Mouse (Mus musculus): ENCODE measurements around the gene Pard3.

Gene Pard3

DNA sequence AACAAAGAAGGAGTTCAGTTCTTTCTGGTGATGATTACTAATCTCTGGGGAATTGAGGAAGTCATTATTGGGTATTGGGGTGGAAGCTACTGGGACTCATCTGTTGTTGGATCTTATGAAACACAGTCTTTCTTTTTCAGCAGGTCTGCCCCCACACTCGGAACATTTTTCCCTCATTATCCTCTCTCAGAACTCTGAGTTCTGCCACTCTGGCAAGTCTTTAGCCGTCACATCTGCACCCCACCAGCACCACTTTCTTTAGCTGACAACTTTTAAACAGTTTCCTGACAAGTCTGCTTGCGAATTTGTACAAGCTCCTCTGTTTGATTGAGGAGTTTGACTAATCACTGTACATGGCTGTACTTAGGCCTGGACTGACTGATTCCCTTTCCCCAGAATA, 118.4 kb downstream of the Pard3 start:
- DNase-seq (ENCODE audit: low read depth), result no peak

DNA sequence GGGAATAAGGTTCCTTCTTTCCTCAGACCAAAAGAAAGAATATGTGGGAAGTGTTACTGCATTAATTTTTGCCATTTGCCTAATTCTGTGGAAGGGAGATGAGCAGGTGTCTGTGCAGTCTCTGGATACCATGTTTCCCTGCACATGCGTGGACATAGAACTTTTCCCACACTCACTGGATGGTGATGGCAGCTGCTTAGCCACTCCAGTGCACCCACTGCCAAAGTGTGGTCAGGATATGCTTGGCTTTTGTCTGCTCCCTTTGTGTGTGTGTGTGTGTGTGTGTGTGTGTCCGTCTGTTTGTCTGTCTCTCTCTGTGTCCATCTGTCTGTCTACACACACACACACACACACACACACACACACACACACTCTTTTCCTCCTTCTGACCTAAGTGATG, 119.8 kb downstream of the Pard3 start:
- DNase-seq (ENCODE audit: low read depth), result no peak

DNA sequence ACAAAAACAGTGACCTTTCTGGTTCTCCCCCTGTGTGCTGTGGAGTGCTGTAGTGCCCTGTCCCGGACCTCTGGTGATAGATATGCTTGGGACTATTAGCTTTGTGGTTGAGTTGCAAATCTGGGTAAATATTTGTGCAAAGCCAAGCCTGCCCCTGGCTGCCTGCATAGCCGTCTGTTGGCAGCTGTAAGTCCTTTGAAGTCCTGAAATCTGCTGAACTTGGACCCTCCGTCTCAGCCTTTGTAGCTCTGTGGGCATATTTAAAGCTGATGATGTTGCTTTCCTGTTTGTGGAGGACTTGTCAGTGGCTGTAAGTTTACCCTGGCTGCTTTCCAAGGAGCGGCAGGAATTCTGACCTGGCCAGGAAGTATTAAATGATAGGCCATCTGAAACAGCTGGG, 120.3 kb downstream of the Pard3 start:
- no peak for DNase-seq (ENCODE audit: low read depth)

DNA sequence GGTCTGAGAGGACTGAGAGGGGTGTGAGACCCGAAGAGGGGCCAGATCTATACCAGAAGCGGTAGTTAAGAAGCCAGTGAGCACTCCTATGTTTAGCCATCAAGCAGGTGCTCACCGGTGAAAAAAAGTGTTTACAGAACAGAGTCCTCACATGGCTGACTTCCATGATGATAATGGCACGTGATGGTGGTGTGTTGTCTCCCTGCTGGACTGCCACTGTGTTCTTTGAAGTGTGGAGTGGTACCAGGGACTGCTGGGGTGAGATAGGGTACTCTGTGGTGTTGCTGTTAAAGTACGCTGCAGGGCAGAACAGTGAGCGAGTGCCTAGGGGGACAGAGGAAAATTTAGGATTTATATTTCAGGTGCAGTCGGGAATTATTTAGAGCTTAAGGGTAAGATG, 122.2 kb downstream of the Pard3 start:
- DNase-seq (ENCODE audit: low read depth), result no peak

DNA sequence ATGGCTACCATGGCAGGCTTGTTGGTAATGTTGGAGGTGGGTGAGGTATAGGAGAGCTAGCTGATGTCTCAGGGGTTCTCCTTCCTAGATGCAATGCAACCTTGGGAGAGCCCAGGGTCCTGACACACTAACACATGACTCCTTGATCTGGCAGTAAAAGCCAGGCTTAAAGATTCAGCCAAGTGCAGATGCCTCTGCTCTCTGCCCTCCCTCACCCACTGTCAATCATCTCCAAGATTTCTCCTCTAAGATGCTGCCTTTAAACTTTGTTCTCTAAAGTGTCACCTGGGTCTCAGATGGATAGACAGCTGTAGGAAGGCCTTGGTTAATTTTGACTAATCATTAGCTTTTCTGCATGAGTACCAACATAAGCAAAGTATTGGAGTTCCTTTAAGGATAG, 125.0 kb downstream of the Pard3 start:
- no peak for DNase-seq (ENCODE audit: low read depth)

DNA sequence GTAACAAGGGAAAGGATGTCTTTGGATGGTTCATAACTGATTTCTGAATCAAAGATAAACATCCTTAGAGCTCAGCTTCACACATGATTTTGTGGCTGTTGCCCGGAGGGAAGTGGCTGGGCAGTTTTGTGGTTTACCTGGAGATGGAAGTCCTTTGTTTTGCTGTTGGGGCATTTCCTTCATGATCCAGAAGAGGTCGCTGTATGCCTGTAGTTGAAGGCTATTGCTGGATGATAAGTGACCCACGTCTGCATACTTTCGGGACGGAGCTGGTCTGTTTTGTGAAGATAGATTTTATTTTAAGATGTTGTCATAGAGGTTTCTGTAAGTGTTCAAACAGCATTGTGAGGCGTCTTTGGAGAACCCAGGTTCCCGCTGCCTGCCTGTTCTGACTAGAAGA, 126.7 kb downstream of the Pard3 start:
- no peak for DNase-seq (ENCODE audit: low read depth)

DNA sequence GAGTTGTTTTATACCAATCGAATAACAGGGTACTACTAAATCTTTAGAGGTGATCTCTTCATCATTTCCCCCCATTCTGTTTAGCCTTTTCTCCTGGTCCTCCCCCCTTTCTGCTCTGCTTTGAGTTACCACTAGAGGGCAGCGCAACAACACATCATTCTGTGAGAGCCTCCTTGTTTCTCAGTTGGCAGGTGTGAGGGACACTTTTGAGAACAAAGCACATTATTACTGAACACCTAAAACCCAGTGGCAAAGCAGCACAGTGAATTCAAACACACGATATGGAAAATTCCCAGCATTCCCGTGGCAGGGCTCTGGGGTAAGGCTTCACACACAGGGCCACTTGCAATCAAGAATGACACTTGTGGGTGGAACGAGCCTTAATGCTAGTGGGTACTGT, 127.7 kb downstream of the Pard3 start:
- DNase-seq (ENCODE audit: low read depth), result no peak

DNA sequence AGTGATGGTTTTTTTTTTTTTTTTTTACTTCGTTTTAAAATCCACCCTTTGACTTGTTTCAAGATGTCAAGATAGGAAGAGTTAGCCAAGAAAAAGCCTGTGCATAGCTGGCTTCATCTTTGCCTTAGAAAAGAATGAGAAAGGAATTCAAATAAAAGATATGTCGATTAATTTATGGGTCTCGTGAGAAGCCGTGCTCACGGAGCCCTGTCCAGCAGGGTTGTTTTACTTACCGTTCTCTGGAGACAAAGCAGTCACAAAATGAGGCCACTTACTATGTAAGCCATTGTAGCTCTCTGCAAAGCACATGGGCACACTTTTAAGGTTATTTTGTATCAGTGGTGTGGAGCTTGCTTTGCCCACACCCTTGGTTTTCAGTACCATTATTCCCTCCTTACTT, 128.1 kb downstream of the Pard3 start:
- no peak for DNase-seq (ENCODE audit: low read depth)

DNA sequence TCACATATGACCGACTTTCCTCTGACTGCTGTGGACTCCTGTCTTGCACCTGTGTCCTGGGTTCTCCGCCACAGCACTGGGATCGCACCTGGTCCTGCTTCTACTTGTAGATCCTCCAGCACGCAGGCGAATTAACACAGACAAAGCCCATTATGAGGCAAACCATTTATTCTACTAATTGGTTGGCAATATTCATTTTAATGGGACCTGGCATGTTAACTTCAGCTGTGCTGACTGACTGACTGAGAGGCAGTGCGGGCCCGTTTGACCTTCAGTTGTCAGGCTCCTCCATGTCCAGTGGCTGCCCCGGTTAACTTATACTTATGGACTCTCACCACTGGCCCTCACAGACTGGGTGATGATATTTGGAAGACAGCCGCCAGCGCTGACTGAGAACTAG, 128.6 kb downstream of the Pard3 start:
- no peak for DNase-seq (ENCODE audit: low read depth)

DNA sequence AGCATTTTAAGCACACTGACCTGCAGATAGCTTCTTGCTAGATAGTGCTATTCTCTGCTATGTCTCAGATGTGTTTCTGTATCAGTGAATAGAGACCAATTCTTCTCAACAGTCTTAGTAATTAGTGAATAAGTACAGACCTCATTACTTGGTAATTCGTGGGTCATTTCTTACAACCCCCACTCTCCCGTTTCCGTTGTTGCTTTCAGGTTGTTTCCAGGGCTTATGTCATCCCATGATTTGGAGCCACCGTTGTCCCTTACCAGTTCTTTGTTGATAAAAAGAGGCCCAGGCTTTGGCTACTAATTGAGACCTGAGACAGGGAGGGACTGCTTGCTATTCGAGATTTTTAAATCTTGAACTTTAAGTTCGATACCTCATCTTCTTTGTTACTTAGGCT, 129.7 kb downstream of the Pard3 start:
- no peak for DNase-seq (ENCODE audit: low read depth)

DNA sequence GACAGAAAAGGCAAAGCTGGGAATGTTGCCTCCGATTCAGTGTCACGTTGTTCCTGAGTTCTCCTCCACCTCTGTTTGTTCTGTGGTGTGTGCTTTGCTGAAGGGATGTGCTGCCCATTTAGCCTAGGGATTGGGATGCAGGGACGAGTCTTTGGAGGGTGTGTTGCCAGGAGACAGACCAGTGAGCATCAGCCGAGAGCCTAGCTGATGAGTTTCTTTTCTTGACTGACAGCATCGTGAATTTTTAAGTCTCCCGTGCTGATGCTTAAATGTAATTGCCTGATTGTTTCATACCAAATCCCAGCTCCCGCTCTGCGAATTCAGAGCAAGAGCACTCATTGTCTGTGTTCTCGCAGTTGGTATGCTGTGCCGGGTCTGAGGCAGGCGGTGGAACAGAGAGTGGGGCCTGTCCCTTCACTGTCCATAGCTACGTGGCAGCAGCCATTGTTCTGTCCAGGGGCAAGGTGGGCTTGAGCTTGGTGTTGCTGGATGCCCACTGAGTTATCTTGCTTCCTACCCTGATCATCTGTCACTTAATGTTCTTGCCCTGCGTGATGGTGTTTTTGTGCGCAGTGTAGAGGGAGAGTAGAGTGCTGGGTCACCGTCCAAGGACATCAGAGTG, 131.2 kb downstream of the Pard3 start:
- DNase-seq (ENCODE audit: low read depth), result no peak

DNA sequence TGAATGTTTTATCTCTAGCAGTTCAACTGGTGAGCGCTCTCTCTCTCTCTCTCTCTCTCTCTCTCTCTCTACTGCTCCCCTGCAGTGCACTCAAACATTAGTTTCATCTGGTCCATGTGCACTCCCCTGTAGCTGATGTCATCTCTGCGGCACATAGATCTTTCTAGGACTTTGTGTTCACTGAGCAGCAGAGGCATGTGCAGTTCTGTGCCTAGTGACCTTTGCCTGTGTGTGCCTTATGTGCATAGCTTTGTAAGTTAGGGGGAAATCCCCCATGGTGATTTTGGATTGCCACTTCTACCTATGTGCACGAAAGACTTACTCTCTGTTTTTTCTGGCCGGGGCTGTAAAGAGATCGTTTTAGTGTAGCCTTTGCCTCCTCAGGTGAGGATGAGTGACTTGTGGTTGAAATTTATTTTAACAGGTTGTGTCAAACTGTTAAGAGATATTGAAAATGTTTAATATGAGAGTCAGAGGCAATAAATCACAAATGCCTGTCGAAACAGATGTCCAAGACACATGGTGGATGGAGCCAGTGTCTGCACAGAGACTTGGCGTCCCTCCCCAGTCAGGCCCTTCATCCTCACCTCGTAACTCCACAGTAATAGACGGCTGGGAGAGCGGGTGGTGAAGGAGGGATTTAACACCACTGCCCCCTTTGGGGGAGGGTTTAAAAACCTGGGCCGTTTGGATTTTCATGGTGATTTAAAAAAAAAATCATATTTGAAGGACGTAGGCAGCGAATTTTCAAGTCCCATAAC, 133.0 kb downstream of the Pard3 start:
- DNase-seq (ENCODE audit: low read depth), result no peak

DNA sequence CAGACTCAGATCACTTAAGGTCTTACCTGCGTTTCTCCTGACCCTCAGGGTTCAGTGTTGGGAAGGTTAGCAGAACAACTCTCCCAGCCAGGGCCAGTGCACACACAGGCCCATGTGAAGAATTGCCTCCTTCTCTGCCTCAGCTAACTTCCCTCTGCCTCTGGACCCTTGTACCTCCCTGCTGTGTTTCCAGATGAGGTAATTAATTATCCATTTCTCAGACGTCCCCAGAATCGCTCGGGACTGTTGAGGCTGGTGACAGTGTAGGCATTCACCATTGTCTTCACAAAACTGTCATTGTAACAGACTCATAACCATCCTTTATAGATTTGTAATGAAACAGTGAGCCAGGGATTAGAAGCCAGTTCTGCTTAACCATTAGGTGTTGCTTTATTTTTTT, 143.8 kb downstream of the Pard3 start:
- no peak for DNase-seq (ENCODE audit: low read depth)

DNA sequence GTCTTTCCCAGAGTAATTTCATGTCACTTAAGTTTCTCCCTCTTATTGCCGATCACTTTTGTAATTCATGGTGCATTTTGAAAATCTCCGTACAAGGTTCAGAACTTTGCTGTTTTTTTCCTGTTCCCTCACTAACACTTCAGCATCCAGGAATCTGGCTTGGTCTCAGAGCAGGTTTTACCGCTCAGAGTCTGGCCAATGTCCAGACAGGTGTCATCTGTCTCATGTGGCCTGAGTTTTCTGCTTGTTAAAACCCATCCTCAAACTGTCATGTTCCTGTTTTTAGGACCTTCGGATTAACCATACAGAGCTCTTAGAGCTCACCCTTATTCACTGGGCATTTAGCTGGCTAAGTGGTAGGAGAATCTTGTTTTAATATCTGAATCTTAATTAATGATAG, 146.9 kb downstream of the Pard3 start:
- no peak for DNase-seq (ENCODE audit: low read depth)

DNA sequence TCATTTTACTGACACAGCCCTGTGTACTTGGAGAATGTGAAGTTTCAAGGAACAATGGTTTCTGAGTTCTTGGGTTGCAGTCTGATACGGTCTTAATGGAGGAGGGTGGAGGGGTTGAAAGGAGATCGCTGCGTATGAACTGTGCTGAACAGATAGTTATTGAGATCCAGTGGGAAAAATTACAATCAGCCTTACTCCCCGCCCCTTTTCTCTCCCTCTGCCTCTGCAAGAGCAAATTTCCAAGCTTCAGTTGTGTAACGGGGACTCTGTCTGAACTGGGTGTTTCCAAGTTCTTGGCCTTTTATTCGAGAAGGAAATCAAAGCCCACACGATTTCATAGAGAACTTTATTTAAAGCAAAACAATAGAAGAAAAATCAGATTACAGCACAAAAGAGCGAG, 150.6 kb downstream of the Pard3 start:
- no peak for DNase-seq (ENCODE audit: low read depth)

DNA sequence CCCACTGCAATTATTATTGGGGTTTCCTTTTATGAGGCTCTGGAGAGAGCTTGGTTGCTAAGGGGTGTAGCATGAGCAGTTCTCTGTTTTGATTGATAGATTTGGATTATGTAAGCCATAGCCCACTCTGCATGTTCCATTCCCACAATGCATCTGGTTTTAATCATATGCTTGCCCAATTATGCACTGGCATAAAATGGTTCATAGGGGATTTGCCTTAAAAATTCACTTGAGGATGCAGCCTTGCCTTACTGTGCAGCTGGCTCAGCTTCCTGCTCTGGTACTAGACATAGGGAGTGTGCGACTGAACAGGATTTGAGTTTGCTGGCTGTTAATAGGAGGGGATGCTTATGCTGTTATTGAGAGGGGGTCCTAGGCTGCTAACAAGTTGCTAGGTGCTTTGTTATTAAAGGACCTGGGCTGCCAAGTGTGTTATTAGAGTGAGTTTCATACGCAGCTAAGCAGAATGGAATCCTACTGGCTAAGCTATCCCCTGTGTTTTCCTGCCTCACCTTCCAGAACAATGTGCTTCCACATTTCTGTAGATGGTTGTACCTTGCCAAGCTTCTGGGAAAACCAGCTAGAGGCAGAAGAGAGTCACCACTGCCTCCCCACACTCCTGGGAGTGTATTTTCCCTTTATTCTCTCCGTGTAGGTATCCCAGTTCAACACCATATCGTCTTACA, 151.2 kb downstream of the Pard3 start:
- DNase-seq (ENCODE audit: low read depth), result no peak

DNA sequence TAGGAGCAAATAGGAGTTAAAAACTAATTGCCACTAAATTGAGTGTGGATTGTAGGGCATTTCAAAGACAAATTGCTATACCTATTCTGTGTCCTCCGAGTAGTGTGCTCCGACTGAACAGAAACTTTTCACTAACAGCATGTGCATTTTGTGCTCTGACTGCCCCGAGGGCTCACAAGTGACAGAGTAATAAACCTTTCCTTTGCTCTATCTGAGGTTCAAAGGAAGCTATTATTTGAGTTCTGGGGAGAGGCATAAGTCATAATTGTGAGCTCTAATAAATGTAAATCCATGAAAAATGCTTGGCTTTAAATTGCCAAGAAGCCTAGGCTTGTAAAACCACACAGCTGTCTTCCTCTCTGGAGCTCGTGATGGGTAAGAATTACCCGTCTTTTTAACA, 156.5 kb downstream of the Pard3 start:
- no peak for DNase-seq (ENCODE audit: low read depth)

DNA sequence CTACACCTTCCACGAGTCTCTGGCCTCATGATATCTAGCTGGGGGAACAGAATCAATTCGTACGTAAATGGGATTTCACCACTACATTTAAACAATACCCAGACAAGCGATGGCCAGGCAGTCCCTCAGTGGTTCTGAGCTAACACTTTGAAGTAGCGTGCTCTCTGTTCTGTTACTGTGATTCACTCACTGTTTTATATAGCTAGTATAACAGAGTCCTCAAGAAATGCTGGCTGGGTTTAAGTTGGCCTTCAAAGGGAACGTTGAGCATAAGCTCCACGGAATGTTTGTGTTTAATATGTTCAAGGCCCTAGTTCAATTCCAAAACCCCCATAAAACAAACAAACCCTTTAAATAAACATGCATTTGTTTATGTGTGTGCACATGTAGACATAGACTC, 156.9 kb downstream of the Pard3 start:
- no peak for DNase-seq (ENCODE audit: low read depth)

DNA sequence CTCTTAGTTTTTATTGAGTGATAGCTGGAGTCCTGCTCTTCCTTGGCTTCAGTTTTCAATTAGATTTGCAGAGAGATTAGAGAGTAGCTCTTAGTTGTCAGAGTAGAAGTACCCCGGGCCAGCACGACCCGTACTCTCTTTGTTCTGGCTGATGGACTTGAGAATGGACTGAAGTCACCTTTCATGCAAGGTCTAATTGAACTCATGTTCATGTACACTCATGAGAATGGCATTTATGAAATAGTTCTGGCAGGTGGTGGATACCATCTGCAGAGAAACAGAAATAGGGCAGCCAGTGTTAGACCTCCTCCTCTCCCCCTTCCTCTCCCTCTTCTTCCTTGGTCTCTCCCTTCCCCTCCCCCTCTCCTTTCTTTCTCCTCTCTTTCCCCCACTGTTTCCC, 158.7 kb downstream of the Pard3 start:
- no peak for DNase-seq (ENCODE audit: low read depth)

DNA sequence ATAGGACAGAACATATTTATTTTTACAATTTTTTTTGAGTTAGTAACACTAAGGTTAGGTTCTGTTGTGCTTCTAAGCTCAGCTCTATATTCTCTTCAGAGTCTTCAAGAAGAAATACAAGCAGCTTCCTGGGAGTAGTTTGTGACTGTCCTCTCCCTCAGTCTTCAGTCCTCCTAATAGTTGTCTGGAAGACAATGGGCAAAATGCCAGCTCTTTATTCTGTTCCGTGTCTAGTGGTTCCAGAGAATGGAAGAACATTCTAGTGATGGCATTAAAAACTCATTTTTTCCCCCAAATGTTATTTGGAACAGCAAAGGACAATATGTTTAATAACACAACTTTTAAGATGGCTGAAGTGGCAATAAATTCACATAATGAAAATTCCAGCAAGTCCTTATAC, 163.3 kb downstream of the Pard3 start:
- DNase-seq (ENCODE audit: low read depth), result no peak

DNA sequence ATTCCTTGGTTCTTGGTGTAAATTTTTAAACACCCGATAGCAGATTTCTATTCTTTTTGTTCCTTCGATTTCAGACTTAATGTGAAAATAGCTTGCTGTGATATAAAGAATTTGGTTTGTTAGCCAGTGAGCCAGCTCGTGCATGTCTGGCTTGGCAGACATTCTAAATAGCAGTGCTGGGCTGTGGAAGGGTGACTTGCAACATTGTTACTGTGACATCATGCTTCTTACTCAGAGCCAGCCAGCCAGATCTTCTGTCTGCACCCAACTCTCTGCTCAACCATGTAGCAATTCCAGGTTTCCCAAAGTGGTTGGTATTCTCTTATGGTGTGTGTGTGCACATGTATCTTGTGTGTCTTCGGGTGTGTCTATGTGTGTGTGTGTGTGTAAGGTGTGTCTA, 163.7 kb downstream of the Pard3 start:
- DNase-seq (ENCODE audit: low read depth), result no peak

DNA sequence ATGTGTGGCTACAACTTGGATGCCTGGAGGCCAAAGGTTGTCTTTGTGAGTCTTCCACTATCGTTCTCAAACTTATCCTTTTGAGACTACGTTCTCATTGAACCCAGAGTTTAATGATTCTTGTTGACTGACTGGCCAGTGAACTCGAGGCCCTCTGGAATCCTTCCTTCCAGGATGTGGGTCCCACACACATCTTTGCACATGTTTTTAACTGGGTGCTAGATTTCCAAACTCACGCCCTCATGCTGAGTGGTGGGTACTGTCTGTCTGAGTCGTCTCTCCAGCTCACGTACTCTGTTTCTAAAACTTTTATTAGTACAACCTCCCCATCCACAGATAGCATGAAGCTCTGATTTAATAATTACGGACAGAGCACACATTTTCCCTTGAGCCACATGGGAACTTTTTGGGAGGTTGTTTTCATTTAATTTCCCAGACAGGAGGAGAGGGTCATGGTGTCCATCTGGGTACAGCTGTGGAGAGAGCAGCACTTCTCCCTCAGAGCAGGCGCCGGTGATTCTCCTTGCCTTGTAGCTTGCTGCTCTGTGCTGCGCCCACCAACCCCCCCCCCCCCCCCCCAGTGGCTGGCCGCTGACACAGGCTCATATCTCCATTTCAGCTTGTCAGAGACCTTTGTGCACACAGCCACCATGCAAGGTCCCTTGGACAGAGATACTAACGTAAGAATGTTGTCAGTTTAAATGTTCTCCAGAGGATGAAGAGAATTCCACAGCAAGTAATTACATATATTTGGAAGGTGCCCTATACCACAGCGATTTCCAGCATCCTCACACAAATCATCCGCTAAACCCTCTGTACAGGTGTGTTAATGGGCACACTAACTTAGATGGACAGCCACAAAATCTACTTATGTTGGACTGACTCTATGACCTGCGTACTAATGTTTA, 165.9 kb downstream of the Pard3 start:
- DNase-seq (ENCODE audit: low read depth), result no peak

DNA sequence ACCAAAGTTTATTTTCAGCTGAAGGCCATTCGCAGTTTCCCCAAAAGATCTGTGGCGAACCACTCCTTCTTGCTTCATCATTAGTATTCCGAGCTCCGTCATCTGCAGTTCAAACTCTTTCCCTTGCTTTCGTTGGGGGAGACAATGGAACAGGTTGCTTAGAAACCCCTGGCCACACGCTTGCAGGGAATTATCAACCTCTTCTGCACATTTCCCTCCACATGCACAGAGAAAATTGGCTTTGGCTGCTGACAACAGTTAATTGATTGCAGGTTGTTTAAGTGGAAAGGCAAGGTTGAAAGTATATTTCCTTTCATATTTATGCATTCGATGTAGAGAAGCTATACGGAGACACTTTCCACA, 166.5 kb downstream of the Pard3 start:
- DNase-seq (ENCODE audit: low read depth), result no peak

Measured in c-Kit-positive CD71-positive TER-119-negative erythroid progenitor cells, embryonic 14.5 days (primary cell).